Mouse (Mus musculus): Measurements from ENCODE around the gene Zfp668.

The Zfp668 gene

GRCm38 (mm10) chr7:127895442-127895841 is 18.8 kb upstream of the Zfp668 start, which contains the start of the genes Gm21974 and Vkorc1:
TSS of gene Gm21974 (minus strand) at chr7:127895454.
TSS of gene Vkorc1 (minus strand) at chr7:127895617.
- DNase-seq (ENCODE audit: low read depth, low spot score): peak; percentile 98

GRCm38 (mm10) chr7:127894480-127894879 is 17.9 kb upstream of the Zfp668 start:
- DNase-seq (ENCODE audit: low read depth, low spot score): no peak

DNA sequence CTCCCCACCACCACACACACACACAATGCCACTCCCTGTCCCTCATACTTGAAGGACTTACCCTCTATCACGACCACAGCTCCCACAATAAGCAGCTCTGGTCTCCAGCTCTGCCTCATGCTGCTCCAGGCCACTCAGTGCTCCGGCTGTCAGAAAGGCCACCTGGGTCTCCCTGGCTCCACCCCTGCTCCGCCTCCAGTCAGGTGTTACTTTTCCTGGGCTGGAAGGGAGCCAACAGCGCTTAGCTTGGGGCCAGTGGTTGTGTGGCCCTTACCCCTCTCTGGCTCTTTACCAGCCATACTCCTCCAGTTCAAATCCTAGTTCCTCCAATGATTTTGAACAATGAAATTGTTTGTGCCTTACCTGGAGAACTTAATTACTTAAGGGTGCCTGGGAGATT is 14.2 kb upstream of the Zfp668 start, which contains the start of gene Prss53:
Gene Prss53 (minus strand): TSS at position 173 of the 400 bp plus-strand sequence.
- DNase-seq (ENCODE audit: low read depth, low spot score): no peak

DNA sequence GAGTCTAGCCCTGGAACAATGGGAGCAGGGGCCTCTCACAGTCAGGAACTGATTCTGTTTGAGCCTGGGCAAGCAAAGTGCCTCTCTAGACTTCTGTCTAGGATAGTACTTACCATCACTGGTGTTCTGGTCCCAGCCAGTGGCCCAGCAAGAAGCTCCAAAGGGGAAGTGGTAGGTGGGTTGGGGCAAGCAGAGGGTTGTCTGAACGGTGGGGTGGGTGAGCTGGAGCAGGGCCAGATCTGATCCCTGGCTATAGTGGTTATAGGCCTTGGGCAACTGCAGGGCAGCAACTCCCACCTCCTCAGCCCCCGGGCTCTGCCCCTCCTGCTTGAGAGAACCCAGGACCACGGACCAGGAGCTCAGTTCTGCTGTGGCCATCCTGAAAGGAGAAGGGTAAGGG is 12.2 kb upstream of the Zfp668 start:
- DNase-seq (ENCODE audit: low read depth, low spot score): no peak

- DNase-seq (ENCODE audit: low read depth, low spot score): peak; percentile 59
Observed at GRCm38 (mm10) chr7:127887781-127888180, 11.2 kb upstream of the Zfp668 start.

DNA sequence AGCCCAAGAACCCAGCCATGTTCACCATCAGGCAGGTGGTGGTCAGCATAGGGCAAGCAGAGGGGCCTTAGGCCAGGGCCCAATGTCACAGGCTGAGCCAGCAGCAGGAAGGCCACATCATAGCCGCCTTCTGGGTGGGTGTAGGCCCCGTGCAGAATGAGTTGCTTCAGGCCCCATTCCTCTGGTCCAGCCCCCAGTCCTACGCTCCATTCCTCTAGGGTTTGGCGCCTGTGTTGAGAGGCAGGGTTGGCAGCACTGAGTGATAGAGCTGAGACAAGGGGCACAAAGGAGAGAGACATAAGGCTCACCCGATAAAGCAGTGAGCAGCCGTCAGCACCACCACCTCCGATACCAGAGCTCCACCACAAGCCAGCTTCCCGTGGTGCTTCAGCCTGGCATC is 10.6 kb upstream of the Zfp668 start:
- DNase-seq (ENCODE audit: low read depth, low spot score): no peak

DNA sequence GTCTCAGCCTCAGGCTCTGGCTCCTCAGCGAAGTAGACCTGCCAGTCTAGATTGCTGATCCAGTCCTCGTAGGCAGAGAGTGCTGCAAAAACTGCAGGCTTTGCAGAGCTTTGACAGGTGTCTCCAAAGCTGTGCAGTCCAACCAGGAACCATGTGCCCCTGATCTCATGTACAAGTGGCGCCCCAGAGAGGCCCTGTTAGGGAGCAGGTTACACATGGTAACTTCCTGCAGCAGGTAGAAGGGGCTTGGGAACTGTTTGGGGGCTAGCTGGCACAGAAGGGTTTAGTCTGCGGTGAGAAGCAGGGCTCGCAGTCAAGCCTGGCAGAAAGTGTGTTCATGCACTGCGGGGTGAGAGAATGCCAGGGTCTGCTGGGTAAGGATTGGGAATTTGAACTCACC is 9.9 kb upstream of the Zfp668 start:
- no peak for DNase-seq (ENCODE audit: low read depth, low spot score)

DNA sequence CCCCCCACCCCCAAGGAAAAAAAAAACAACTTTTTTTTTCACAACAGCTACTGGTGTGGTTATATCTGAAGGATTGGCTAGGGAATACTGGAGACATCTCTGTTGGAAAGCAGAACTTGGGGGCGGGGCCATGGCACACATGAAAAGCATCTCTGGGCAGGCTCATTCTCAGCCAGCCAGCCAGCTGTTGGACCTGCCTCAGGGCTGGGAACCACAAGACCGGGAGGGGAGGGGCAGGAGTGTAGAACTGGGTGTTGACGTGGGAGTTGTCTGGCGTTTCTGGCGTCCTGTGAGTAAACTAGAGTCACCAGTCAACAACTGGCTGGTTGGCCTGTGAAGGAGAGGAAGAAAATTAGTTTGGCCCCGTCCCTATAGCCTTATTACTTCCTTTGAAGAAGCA is 9.3 kb upstream of the Zfp668 start:
- DNase-seq (ENCODE audit: low read depth, low spot score): peak; percentile 83

DNA sequence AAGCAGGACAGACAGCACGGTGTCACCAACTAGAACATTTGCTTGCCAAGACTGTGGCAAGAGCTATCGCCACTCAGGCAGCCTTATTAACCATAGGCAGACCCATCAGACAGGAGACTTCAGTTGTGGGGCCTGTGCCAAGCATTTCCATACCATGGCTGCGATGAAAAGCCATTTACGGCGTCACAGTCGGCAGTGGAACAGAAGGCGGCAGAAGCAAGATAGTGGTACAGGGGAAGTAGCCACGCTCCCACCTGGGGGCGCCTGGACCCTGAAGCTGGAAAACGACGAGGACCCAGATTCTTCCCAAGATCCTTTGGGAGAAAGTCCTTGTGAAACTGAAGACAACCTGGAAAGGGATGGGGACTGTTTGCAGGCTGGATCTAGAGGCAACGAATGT is 3.8 kb upstream of the Zfp668 start:
- no peak for DNase-seq (ENCODE audit: low read depth, low spot score)

DNA sequence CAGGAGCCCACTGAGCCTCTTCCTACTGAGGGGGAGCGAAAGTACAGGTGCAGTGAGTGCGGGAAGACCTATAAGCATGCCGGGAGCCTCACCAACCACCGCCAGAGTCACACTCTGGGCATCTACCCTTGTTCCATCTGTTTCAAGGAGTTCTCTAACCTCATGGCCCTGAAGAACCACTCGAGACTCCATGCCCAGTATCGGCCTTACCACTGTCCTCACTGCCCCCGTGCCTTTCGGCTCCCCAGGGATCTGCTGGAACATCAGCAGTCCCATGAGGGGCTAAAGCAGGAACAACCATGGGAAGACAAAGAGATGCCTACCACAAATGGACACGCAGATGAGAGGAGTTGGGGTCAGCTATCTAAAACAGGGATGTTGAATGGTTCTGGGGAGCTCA is 2.7 kb upstream of the Zfp668 start:
- no peak for DNase-seq (ENCODE audit: low read depth, low spot score)

GRCm38 (mm10) chr7:127876041-127876466 is 574 bp downstream of the Zfp668 start, which contains the start of gene Zfp646:
TSS of gene Zfp646 (plus strand) at chr7:127876221.
- DNase-seq (ENCODE audit: low read depth, low spot score): peak; percentile 95

- peak; percentile 95 for DNase-seq (ENCODE audit: low read depth, low spot score)
Observed at GRCm38 (mm10) chr7:127875627-127876001, 1.0 kb downstream of the Zfp668 start.

- DNase-seq (ENCODE audit: low read depth, low spot score): no peak
Observed at GRCm38 (mm10) chr7:127874812-127875626, 1.6 kb downstream of the Zfp668 start.

DNA sequence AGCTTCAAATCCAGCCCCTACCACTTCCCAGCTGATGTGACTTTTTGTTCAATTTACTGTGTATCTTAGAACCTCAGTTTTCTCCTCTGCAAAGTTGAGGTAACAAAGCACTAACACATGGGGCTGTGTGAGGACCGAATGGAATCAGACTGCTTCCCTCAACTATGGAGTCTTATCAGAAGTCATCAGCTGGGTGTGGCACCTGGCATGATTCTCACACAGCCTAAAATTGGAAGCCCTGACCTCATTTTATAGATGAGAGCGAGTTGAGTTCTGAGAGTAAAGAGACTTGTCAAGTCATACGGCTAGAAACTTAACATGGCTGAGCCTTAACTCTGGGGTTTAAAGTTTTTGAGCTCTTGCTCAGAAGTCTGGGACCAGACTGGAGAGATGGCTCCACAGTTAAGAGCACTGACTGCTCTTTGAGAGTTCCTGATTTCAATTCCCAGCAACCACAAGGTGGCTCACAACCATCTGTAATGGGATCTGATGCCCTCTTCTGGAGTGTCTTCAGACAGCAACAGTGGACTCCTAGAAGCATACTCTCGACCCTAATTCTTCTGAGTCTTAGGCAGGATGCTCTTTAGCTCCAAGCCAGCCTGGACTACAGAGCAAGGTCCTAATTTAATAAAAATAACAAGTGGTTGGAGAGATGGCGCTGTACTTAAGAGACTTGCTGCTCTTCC is 6.3 kb downstream of the Zfp668 start:
- DNase-seq (ENCODE audit: low read depth, low spot score): peak; percentile 65

GRCm38 (mm10) chr7:127869149-127869810 is 7.3 kb downstream of the Zfp668 start:
- DNase-seq (ENCODE audit: low read depth, low spot score): no peak

- DNase-seq (ENCODE audit: low read depth, low spot score): peak; percentile 86
Observed at GRCm38 (mm10) chr7:127867641-127868040, 9.0 kb downstream of the Zfp668 start.

GRCm38 (mm10) chr7:127866434-127866833 is 10.2 kb downstream of the Zfp668 start:
- DNase-seq (ENCODE audit: low read depth, low spot score): peak; percentile 32

DNA sequence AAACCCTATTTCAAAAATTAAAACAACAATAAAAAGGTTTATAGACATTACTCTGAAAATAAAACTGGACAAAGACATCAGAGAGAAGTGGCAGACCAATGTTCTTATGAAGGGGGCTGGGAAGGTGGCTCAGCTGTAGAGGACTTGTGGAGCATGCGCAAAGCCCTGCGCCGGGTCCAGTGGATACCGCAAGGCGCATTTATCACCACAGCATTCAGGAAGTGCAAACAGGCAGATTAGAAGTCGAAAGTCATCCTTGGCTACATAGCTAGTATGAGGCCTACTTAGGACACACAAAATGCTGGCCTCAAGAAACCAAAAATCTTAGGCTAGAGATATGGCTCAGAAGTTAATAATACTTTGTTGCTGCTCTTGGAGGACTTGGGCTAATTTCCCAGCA is 18.4 kb downstream of the Zfp668 start:
- no peak for DNase-seq (ENCODE audit: low read depth, low spot score)

DNA sequence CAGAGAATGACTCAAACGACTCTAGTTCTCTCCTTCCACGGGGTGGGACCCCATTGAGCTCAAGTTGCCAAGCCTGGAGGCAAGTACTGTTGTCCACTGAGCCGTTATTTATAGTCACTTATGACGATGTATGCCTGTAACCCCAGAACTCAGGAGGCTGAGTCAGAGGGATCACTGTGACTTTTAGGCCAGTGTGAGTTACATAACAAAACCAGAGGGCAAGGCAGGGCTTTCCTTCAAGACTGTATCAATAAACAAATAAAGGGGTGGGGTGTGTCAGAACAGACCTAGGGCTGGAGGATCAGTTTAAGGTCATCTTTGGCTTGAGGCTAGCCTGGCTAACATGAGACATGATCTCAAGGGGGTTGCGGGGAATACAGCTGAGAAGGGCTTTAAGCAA is 25.7 kb downstream of the Zfp668 start:
- DNase-seq (ENCODE audit: low read depth, low spot score): peak; percentile 43

DNA sequence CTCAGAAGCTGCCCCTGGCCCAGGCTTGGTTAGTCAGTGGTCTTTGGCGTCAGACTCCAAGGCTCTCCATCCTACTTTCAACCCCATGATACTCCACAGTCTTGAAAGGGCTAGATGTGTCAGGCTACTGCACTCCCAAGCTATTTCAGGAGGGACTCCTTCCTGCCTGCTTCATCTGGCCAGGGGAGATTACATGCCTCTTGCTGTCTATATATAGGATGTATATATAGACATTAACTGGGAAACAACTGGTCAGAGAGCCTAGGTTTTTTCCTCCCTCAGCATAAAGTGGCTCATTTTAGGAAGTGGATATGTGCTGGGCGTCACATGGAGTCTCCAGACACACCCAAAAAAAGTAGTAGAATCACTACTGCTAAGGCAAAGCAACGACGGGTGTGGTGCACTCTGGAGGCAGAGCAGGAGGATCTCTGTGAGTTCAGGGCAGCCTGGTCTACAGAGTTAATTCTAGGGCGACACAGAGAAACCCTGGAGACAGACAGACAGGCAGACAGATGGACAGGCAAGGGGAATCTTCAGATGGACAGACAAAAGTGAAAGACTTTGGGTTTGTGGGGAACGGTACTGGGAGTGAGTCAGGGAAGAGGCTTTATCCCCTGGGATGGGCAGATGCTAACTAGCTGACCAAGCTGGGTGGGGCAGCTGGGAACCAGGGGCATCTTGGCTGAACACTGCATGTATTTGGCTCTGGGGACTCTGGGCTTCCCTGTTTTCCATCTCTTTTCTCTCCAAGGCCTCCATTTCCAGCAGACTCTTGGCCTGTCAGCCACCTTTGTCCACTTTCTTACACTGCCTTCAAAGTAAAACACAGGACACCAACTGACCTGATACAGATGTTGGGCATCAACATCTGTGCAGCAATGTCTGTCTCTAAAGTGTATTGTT is 26.4 kb downstream of the Zfp668 start:
- no peak for DNase-seq (ENCODE audit: low read depth, low spot score)

Data from ZHBTc4 (cell line).